Comparison of ENCODE assay signal across 26 mouse cellular contexts in the genomic region with DNA sequence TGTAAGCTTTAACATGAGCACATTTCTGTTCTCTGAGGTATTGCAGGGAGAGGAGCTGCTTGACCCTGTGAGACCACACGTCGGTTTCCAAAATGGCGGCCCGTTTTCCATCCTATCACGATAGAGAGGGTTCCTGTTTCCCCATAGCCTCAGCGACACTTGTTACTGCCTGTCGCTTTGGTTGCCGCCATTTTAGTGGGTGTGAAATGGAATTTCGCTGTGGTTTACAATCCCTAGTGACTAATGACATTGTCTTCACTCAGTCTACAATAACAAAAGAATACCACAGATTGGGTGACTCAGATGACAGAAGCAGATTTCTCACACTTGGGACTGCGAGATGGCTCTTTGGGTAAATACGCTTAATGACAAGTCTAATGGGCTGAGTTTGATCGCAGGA. TPM values are rescaled to one million over a fixed set of nuclear protein-coding genes. Genes with fewer than 3 reads are reported as not detected.
DNase-seq lines count a peak whose midpoint lies in the region; ATAC-seq and TF ChIP-seq lines count a peak whose summit lies in the region.
"Had no signal": no experiment of that assay in that cellular context is flagged by ENCODE, and none has a peak within 500 bp of the region (broad histone marks: within the 10 kb centered on the region; RNA-seq: fewer than 3 reads in every experiment).

No protein-coding gene starts in this region.

- no peak overlapping the region for H3K4me2 ChIP-seq in hindbrain, embryonic 12.5 days (replicated peaks)
- H3K4me2 ChIP-seq: embryonic facial prominence, embryonic 12.5 days; forebrain, embryonic 12.5 days had no signal

- DNase-seq in 3134 (ENCODE audit: extremely low read depth, insufficient read length, low spot score), result peak; percentile 58
- DNase-seq in 416B (ENCODE audit: low read depth), result peak; percentile 21
- peak; percentile 84 for DNase-seq in Muller cell, postnatal 12 days (ENCODE audit: inconsistent ontology term)
- peak; percentile 57 for DNase-seq in ZHBTc4 (ENCODE audit: low read depth, low spot score)
- no peak for DNase-seq in heart, adult 2 months
- no peak for DNase-seq in left cerebral cortex, postnatal 25 days (ENCODE audit: low spot score in 2 of 2)
- DNase-seq: adrenal gland, adult 2 months; adrenal gland, postnatal 10 days; adrenal gland, postnatal 25 days; cerebellum, adult 11-12 months; cerebellum, adult 2 months; cerebellum, adult 9-10 months; cerebellum, postnatal 10 days; cerebellum, postnatal 25 days had no signal

- WGBS in heart, adult 2 months, result 92% methylated on average over 12 of the region's 12 CpGs
- 94% methylated on average over 12 of the region's 12 CpGs for WGBS in hindbrain, embryonic 12.5 days

- H3K9me3 ChIP-seq in hindbrain, embryonic 12.5 days (replicated peaks), result no peaks in the 10 kb centered on the region
- H3K9me3 ChIP-seq: embryonic facial prominence, embryonic 10.5 days; embryonic facial prominence, embryonic 12.5 days; forebrain, embryonic 10.5 days; forebrain, embryonic 12.5 days; G1E had no signal

- TF ChIP-seq EP300 in heart, adult 2 months (IDR thresholded peaks at IDR 0.05; ENCODE audit: insufficient read depth, low read depth, low read length), result no peak

- intact Hi-C loops in heart, adult 2 months (cut with DNase I), result no loop called here
- intact Hi-C loops in left cerebral cortex, postnatal 25 days (cut with DNase I), result loop anchor here (1.0 kb wide), 1 partner anchor 12 kb away; no protein-coding TSS in a partner anchor

- H3K4me1 ChIP-seq in heart, adult 2 months (ENCODE audit: control insufficient read depth, insufficient read depth, low read length), result no peaks in the 10 kb centered on the region
- H3K4me1 ChIP-seq in hindbrain, embryonic 12.5 days, result 0 out of 2 replicates have a peak, but pooled peaks cover 8% of the 10 kb centered on the region
- H3K4me1 ChIP-seq: forebrain, embryonic 12.5 days had no signal

- ATAC-seq in erythroid progenitor cell, adult 5-6 weeks (replicated peaks; ENCODE audit: low FRiP score, poor library complexity, severe bottlenecking), result no peak
- ATAC-seq in hindbrain, embryonic 12.5 days (ENCODE audit: low FRiP score), result no peak
- ATAC-seq: CD4-positive, CD25-positive, alpha-beta regulatory T cell, adult 4 months; forebrain, embryonic 14.5 days; forebrain, embryonic 16.5 days had no signal

- no peak for TF ChIP-seq POLR2A in heart, adult 2 months (IDR thresholded peaks at IDR 0.05; ENCODE audit: insufficient read depth, low read depth, low read length)

- H3K36me3 ChIP-seq in heart, adult 2 months (ENCODE audit: control insufficient read depth, insufficient read depth, low read length), result no peaks in the 10 kb centered on the region
- H3K36me3 ChIP-seq in hindbrain, embryonic 12.5 days, result no peaks in the 10 kb centered on the region
- H3K36me3 ChIP-seq: embryonic facial prominence, embryonic 10.5 days; embryonic facial prominence, embryonic 12.5 days; forebrain, embryonic 10.5 days; forebrain, embryonic 12.5 days; G1E had no signal

- no peaks in the 10 kb centered on the region for H3K27me3 ChIP-seq in heart, adult 2 months (ENCODE audit: control insufficient read depth, insufficient read depth, low read length)
- H3K27me3 ChIP-seq in hindbrain, embryonic 12.5 days, result 0 out of 2 replicates have a peak, but pooled peaks cover 3% of the 10 kb centered on the region
- H3K27me3 ChIP-seq: forebrain, embryonic 12.5 days had no signal

- no peak for TF ChIP-seq CTCF in heart, adult 2 months (IDR thresholded peaks at IDR 0.05)

- H3K79me2 ChIP-seq in heart, adult 2 months (replicated peaks; ENCODE audit: control insufficient read depth, insufficient read depth, low read length), result no peaks in the 10 kb centered on the region

- H3K9ac ChIP-seq in heart, adult 2 months (ENCODE audit: low read depth, low read length), result no peak overlapping the region
- H3K9ac ChIP-seq in hindbrain, embryonic 12.5 days, result no peak overlapping the region
- H3K9ac ChIP-seq: embryonic facial prominence, embryonic 12.5 days; forebrain, embryonic 12.5 days had no signal

- no peak overlapping the region for H3K4me3 ChIP-seq in heart, adult 2 months
- H3K4me3 ChIP-seq in hindbrain, embryonic 12.5 days, result no peak overlapping the region
- H3K4me3 ChIP-seq: embryonic facial prominence, embryonic 10.5 days; embryonic facial prominence, embryonic 12.5 days; forebrain, embryonic 10.5 days; forebrain, embryonic 12.5 days had no signal

- no peak overlapping the region for H3K27ac ChIP-seq in heart, adult 2 months
- H3K27ac ChIP-seq in hindbrain, embryonic 12.5 days, result no peak overlapping the region
- H3K27ac ChIP-seq: embryonic facial prominence, embryonic 10.5 days; embryonic facial prominence, embryonic 12.5 days; forebrain, embryonic 10.5 days; forebrain, embryonic 12.5 days had no signal

RNA-seq across cellular contexts. Expression of gene Fam131c, which starts 22.8 kb away (rescaled TPM):
- 1 to 10 TPM; 2.0 to 2.2 TPM for total RNA-seq in heart, adult 2 months (2021)
- polyA plus RNA-seq in heart, adult 2 months (2012; rRNA removed), result 0.29 and 2.9 TPM in 2 replicates
- not detected in 2 replicates for total RNA-seq in erythroid progenitor cell, adult 5-6 weeks (2015; ENCODE audit: low replicate concordance)
- total RNA-seq in erythroid progenitor cell, adult 5-6 weeks (2017; ENCODE audit: low replicate concordance), result not detected in 2 replicates
- 2.3 and 2.5 TPM in 2 replicates for polyA plus RNA-seq in hindbrain, embryonic 12.5 days (2016; fragmentation: Nextera tagmentation; extraction: Ambion mirVana)
- 1 to 10 TPM; 3.1 to 3.5 TPM for total RNA-seq in left cerebral cortex, postnatal 25 days (2021)
- total RNA-seq: CH12.LX, G1E had no signal
- polyA plus RNA-seq: CD4-positive, CD25-positive, alpha-beta regulatory T cell, adult 4 months; G1E had no signal

RNA-seq across cellular contexts. Expression of gene Epha2, which starts 44.2 kb away (rescaled TPM):
- total RNA-seq in heart, adult 2 months (2021), result 1 to 10 TPM; 5.5 to 7.7 TPM
- polyA plus RNA-seq in heart, adult 2 months (2012; rRNA removed), result 7.0 and 8.7 TPM in 2 replicates
- 1.3 TPM in 1 of 2 replicates, not detected in the other for total RNA-seq in erythroid progenitor cell, adult 5-6 weeks (2015; ENCODE audit: low replicate concordance)
- 0.39 TPM in 1 of 2 replicates, not detected in the other for total RNA-seq in erythroid progenitor cell, adult 5-6 weeks (2017; ENCODE audit: low replicate concordance)
- 2.7 and 3.2 TPM in 2 replicates for polyA plus RNA-seq in hindbrain, embryonic 12.5 days (2016; fragmentation: Nextera tagmentation; extraction: Ambion mirVana)
- 1 to 10 TPM in 1 of 2 experiments, under 1 TPM in 1; 0.82 to 1.2 TPM for total RNA-seq in left cerebral cortex, postnatal 25 days (2021)
- total RNA-seq: G1E had no signal
- polyA plus RNA-seq: G1E had no signal

RNA-seq across cellular contexts. Expression of gene Clcnka, which starts 53.3 kb away (rescaled TPM):
- total RNA-seq in heart, adult 2 months (2021), result not detected
- 0.04 TPM in 1 of 2 replicates, not detected in the other for polyA plus RNA-seq in heart, adult 2 months (2012; rRNA removed)
- total RNA-seq in erythroid progenitor cell, adult 5-6 weeks (2015; ENCODE audit: low replicate concordance), result not detected in 2 replicates
- not detected in 2 replicates for total RNA-seq in erythroid progenitor cell, adult 5-6 weeks (2017; ENCODE audit: low replicate concordance)
- 0.66 and 1.3 TPM in 2 replicates for polyA plus RNA-seq in hindbrain, embryonic 12.5 days (2016; fragmentation: Nextera tagmentation; extraction: Ambion mirVana)
- not detected for total RNA-seq in left cerebral cortex, postnatal 25 days (2021)
- total RNA-seq: adrenal gland, adult 2 months; adrenal gland, postnatal 10 days; adrenal gland, postnatal 25 days; CH12.LX; G1E had no signal
- polyA plus RNA-seq: CD4-positive, CD25-positive, alpha-beta regulatory T cell, adult 4 months; cerebellum, adult 2 months; cortical plate, adult 2 months; forebrain, embryonic 12.5 days; forebrain, embryonic 14.5 days; forebrain, embryonic 16.5 days; G1E had no signal

Comparison
In these comparisons a context has a peak if more than half of its experiments do, and no peak if none do; other contexts are left out.
1. DNase-seq: peak in 3134 (single experiment), 416B (single experiment), Muller cell, postnatal 12 days (single experiment) and ZHBTc4 (single experiment); none in heart, adult 2 months (0 of 2) and left cerebral cortex, postnatal 25 days (0 of 2).